Comparison of ENCODE assay signal across 19 mouse cellular contexts in the genomic region with DNA sequence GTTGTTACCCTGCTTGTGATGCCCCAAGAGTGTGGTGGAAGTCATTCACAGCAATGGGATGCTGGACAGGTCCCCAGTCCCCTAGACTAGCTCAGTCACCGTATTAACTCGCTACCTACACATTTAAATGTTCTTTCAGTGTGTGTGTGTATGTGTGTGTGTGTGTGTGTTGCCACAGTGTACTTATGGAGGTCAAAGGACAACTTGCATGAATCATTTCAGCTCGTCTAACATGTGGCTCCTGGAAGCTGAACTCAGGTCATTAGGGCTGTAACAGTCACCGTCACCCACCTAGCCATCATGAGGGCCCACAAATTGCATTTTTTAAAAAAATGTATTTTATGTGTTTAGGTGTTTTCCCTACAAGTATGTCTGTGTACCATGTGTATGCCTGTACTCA.
"Had no signal": no experiment of that assay in that cellular context is flagged by ENCODE, and none has a peak within 500 bp of the region (broad histone marks: within the 10 kb centered on the region; RNA-seq: fewer than 3 reads in every experiment).

No protein-coding gene starts in this region.

- H3K4me3 ChIP-seq: midbrain, embryonic 10.5 days; myocyte; neural tube, embryonic 13.5 days; neural tube, embryonic 15.5 days had no signal

- H3K4me2 ChIP-seq: lung, embryonic 14.5 days; neural tube, embryonic 13.5 days; neural tube, embryonic 15.5 days had no signal

- H3K9me3 ChIP-seq: midbrain, embryonic 10.5 days; neural tube, embryonic 13.5 days; neural tube, embryonic 15.5 days had no signal

- ATAC-seq: midbrain, embryonic 16.5 days had no signal

- H3K9ac ChIP-seq: liver, embryonic 14.5 days; lung, embryonic 14.5 days; neural tube, embryonic 13.5 days; neural tube, embryonic 15.5 days had no signal

- DNase-seq: lung, adult 18-20 months; lung, embryonic 14.5 days; lung, postnatal 10 days; lung, postnatal 4 days; midbrain, embryonic 14.5 days; retina, postnatal 1 day; right cerebral cortex, adult 18-20 months; right cerebral cortex, postnatal 25 days; right cerebral cortex, postnatal 4 days; spleen, adult 18-20 months; thymus, adult 18-20 months; thymus, postnatal 14 days; thymus, postnatal 36 days had no signal

- H3K27ac ChIP-seq: liver, embryonic 14.5 days; midbrain, embryonic 10.5 days; neural tube, embryonic 13.5 days; neural tube, embryonic 15.5 days had no signal

- H3K4me1 ChIP-seq: midbrain, embryonic 10.5 days; neural tube, embryonic 13.5 days; neural tube, embryonic 15.5 days had no signal

- H3K27me3 ChIP-seq: neural tube, embryonic 13.5 days; neural tube, embryonic 15.5 days had no signal
